8 mouse cellular contexts compared by ENCODE assay signal in genomic region chr15:98762670-98763529, GRCm38 (mm10). TPM values are rescaled to one million over a fixed set of nuclear protein-coding genes. Genes with fewer than 3 reads are reported as not detected.
DNase-seq lines count a peak whose midpoint lies in the region; ATAC-seq and TF ChIP-seq lines count a peak whose summit lies in the region.

Gene Arf3 (minus strand): TSS chr15:98763214.

- peak within 1 kb of the TSS; percentile 98 for H3K9ac ChIP-seq in forebrain, postnatal 0 days
- H3K9ac ChIP-seq in lung, embryonic 15.5 days = peak within 1 kb of the TSS; percentile 90

- H3K9me3 ChIP-seq in G1E (replicated peaks) = no peaks in the 10 kb centered on the region
- H3K9me3 ChIP-seq in forebrain, postnatal 0 days (ENCODE audit: low read length) = no peaks in the 10 kb centered on the region
- H3K9me3 ChIP-seq in lung, embryonic 15.5 days = no peaks in the 10 kb centered on the region

- peak within 1 kb of the TSS; percentile 73 for H3K4me2 ChIP-seq in forebrain, postnatal 0 days (ENCODE audit: low read depth)
- H3K4me2 ChIP-seq in lung, embryonic 15.5 days = peak within 1 kb of the TSS; percentile 86

- H3K27me3 ChIP-seq in G1E (ENCODE audit: insufficient read depth, low read length) = peaks cover 12% of the 10 kb centered on the region
- H3K27me3 ChIP-seq in forebrain, postnatal 0 days (ENCODE audit: insufficient read depth, low read length) = no peaks in the 10 kb centered on the region
- peaks cover 3% of the 10 kb centered on the region; the same call in 1 of the 2 replicates for H3K27me3 ChIP-seq in lung, embryonic 15.5 days

- peak within 1 kb of the TSS; percentile 94 for H3K27ac ChIP-seq in forebrain, postnatal 0 days (ENCODE audit: low read depth, low read length)
- H3K27ac ChIP-seq in lung, embryonic 15.5 days = peak within 1 kb of the TSS; percentile 82

- WGBS in forebrain, postnatal 0 days = 2% methylated on average over 72 of the region's 76 CpGs
- WGBS in lung, embryonic 15.5 days = under 1% methylated on average over 69 of the region's 76 CpGs

- no peak for TF ChIP-seq CTCF in G1E (IDR thresholded peaks at IDR 0.05; ENCODE audit: low read depth, low read length)
- TF ChIP-seq CTCF in forebrain, postnatal 0 days (IDR thresholded peaks at IDR 0.05; ENCODE audit: low read depth) = no peak

- H3K4me3 ChIP-seq in G1E (ENCODE audit: low read depth, low read length) = peak within 1 kb of the TSS; percentile 98
- peak within 1 kb of the TSS; percentile 95 for H3K4me3 ChIP-seq in forebrain, postnatal 0 days (ENCODE audit: low read depth, low read length)
- peak within 1 kb of the TSS; percentile 99 for H3K4me3 ChIP-seq in lung, embryonic 15.5 days

- peak; percentile 72 for ATAC-seq in G1E (ENCODE audit: extremely low read depth, insufficient number of reproducible peaks, low FRiP score, poor library complexity, severe bottlenecking)
- ATAC-seq in forebrain, postnatal 0 days = peak; percentile 97
- ATAC-seq in lung, embryonic 15.5 days (ENCODE audit: borderline replicate concordance, extremely low read depth, low FRiP score, low TSS enrichment) = peak; percentile 94

- H3K4me1 ChIP-seq in G1E (ENCODE audit: insufficient read depth, low read depth, low read length) = peaks cover 37% of the 10 kb centered on the region
- H3K4me1 ChIP-seq in forebrain, postnatal 0 days (ENCODE audit: insufficient read depth) = peaks cover 7% of the 10 kb centered on the region
- peaks cover 16% of the 10 kb centered on the region for H3K4me1 ChIP-seq in lung, embryonic 15.5 days

- DNase-seq in G1E (ENCODE audit: low spot score) = peak; percentile 97
- peak; percentile 94 to 95 for DNase-seq in cerebellum, adult 18-20 months
- peak; percentile 98 for DNase-seq in forebrain, postnatal 0 days
- DNase-seq in heart, postnatal 4 days = peak; percentile 97
- peak; percentile 94 to 96 for DNase-seq in layer of hippocampus, adult 8-10 months (ENCODE audit: low spot score in 2 of 2)
- DNase-seq in ovary, adult 18-20 months (ENCODE audit: low spot score) = peak; percentile 93
- DNase-seq in thymus, postnatal 0 days (ENCODE audit: low spot score) = peak; percentile 98

- H3K36me3 ChIP-seq in G1E (replicated peaks) = peaks cover 39% of the 10 kb centered on the region
- peaks cover 13% of the 10 kb centered on the region for H3K36me3 ChIP-seq in forebrain, postnatal 0 days (ENCODE audit: insufficient read depth)
- peaks cover 10% of the 10 kb centered on the region; the same call in 1 of the 2 replicates for H3K36me3 ChIP-seq in lung, embryonic 15.5 days

RNA-seq across cellular contexts. Expression of gene Arf3, which starts in this region (rescaled TPM):
- total RNA-seq in G1E (2014; fragmentation: Nextera tagmentation) = 60.9 and 65.0 TPM in 2 replicates
- total RNA-seq in G1E (2017) = 37.9 and 41.6 TPM in 2 replicates
- 55.4 and 58.2 TPM in 2 replicates for polyA plus RNA-seq in G1E (2012)
- 99.6 and 116 TPM in 2 replicates for total RNA-seq in forebrain, postnatal 0 days (2014; rRNA removed)
- 62.5 and 104 TPM in 2 replicates for polyA plus RNA-seq in forebrain, postnatal 0 days (2015; fragmentation: Nextera tagmentation; extraction: Ambion mirVana)
- 10 to 100 TPM; 40.9 to 43.7 TPM for total RNA-seq in heart, postnatal 4 days (2021)
- total RNA-seq in layer of hippocampus, adult 8-10 months (2022) = 100 to 1,000 TPM; 730 to 835 (median 787) TPM
- polyA plus RNA-seq in lung, embryonic 15.5 days (2015; fragmentation: Nextera tagmentation; extraction: Ambion mirVana) = 45.7 and 45.8 TPM in 2 replicates
- polyA plus RNA-seq in thymus, postnatal 0 days (2015; fragmentation: Nextera tagmentation; extraction: Ambion mirVana) = 36.5 and 42.2 TPM in 2 replicates

Comparison
In these comparisons a context has a peak if more than half of its experiments do, and no peak if none do; other contexts are left out.
1. Peak in every context shown above with its lines: DNase-seq, ATAC-seq, H3K4me3 ChIP-seq and H3K27ac ChIP-seq.